Mouse (Mus musculus) gastrocnemius, postnatal 10 days (tissue): ENCODE data around the gene Rpl13. TPM values are rescaled to one million over a fixed set of nuclear protein-coding genes. Genes with fewer than 3 reads are reported as not detected.
"Not testable (repeated sequence)": the region's sequence is repeated elsewhere in the genome, so short reads cannot be mapped to it uniquely, and the experiment has no call there.

Experiments used
- DNase-seq: peaks from one replicate; pipeline ENCODE4 v3.0.0; 2021; ENCODE audit warnings: mixed read lengths
- long read RNA-seq, 2 experiments: library from polyadenylated mRNA; stranded (forward); transcript quantifications; one replicate each; pipeline ENCODE4 v2.0.0; 2021
- total RNA-seq, 2 experiments: library from RNA; stranded (reverse); gene quantifications; 2 replicates each; pipeline ENCODE4 v1.2.3; 2021

The Rpl13 gene
- total RNA-seq: 100 to 1,000 TPM; 676 to 736 TPM
- long read RNA-seq, experiment 1, transcript Rpl13-201 (6 exons, 780 nt): major isoform, 436 of 454 reads
- long read RNA-seq, experiment 1, partial matches to known transcripts: 8 of 454 reads
- long read RNA-seq, experiment 1, other reads (novel, unspliced or antisense): 9 of 454 reads
- long read RNA-seq, experiment 2, transcript Rpl13-201 (6 exons, 780 nt): major isoform, 465 of 487 reads
- long read RNA-seq, experiment 2, partial matches to known transcripts: 11 of 487 reads
- long read RNA-seq, experiment 2, other reads (novel, unspliced or antisense): 11 of 487 reads

GRCm38 (mm10) chr8:123101735-123102685, at the start of gene Rpl13:
TSS of gene Rpl13 (plus strand) at chr8:123102350.
- DNase-seq: peak; percentile 97

GRCm38 (mm10) chr8:123062721-123063120, 39.4 kb upstream of the Rpl13 start, which contains the start of gene Spg7:
TSS of gene Spg7 (plus strand) at chr8:123062942.
- DNase-seq: no peak

- DNase-seq: no peak
These were observed 38.1 kb upstream of the Rpl13 start for GRCm38 (mm10) chr8:123064072-123064471.

- DNase-seq: no peak
These were observed 37.3 kb upstream of the Rpl13 start for GRCm38 (mm10) chr8:123064809-123065213.

- peak; percentile 96 for DNase-seq
These were observed 36.7 kb upstream of the Rpl13 start for GRCm38 (mm10) chr8:123065214-123066100.

- DNase-seq: no peak
These were observed 36.0 kb upstream of the Rpl13 start for GRCm38 (mm10) chr8:123066101-123066683.

- no peak for DNase-seq
These were observed 31.0 kb upstream of the Rpl13 start for GRCm38 (mm10) chr8:123071176-123071575.

GRCm38 (mm10) chr8:123077213-123077612, 24.9 kb upstream of the Rpl13 start:
- no peak for DNase-seq

GRCm38 (mm10) chr8:123082993-123083392, 19.2 kb upstream of the Rpl13 start:
- DNase-seq: no peak

- DNase-seq: no peak
These were observed 18.5 kb upstream of the Rpl13 start for GRCm38 (mm10) chr8:123083610-123084009.

GRCm38 (mm10) chr8:123087289-123087688, 14.9 kb upstream of the Rpl13 start:
- DNase-seq: no peak

GRCm38 (mm10) chr8:123097216-123097615, 4.9 kb upstream of the Rpl13 start:
- DNase-seq: no peak

GRCm38 (mm10) chr8:123097786-123098584, 4.2 kb upstream of the Rpl13 start:
- no peak for DNase-seq

GRCm38 (mm10) chr8:123100288-123100687, 1.9 kb upstream of the Rpl13 start:
- DNase-seq: no peak

GRCm38 (mm10) chr8:123101244-123101643, 906 bp upstream of the Rpl13 start:
- no peak for DNase-seq

GRCm38 (mm10) chr8:123102855-123103254, 705 bp downstream of the Rpl13 start:
- DNase-seq: not testable (repeated sequence)

GRCm38 (mm10) chr8:123103285-123103684, 1.1 kb downstream of the Rpl13 start:
- no peak for DNase-seq

GRCm38 (mm10) chr8:123104046-123104767, 2.1 kb downstream of the Rpl13 start:
- DNase-seq: no peak

GRCm38 (mm10) chr8:123105553-123106326, 3.6 kb downstream of the Rpl13 start:
- DNase-seq: no peak
